Mouse (Mus musculus) forelimb bud, embryonic 11.5 days (tissue): ENCODE data around the gene Lrcol1.

Source experiments
- DNase-seq: peaks from one replicate; pipeline ENCODE4 v3.0.0-alpha.2; 2012; ENCODE audit warnings: low read depth, low spot score

Gene Lrcol1

DNA sequence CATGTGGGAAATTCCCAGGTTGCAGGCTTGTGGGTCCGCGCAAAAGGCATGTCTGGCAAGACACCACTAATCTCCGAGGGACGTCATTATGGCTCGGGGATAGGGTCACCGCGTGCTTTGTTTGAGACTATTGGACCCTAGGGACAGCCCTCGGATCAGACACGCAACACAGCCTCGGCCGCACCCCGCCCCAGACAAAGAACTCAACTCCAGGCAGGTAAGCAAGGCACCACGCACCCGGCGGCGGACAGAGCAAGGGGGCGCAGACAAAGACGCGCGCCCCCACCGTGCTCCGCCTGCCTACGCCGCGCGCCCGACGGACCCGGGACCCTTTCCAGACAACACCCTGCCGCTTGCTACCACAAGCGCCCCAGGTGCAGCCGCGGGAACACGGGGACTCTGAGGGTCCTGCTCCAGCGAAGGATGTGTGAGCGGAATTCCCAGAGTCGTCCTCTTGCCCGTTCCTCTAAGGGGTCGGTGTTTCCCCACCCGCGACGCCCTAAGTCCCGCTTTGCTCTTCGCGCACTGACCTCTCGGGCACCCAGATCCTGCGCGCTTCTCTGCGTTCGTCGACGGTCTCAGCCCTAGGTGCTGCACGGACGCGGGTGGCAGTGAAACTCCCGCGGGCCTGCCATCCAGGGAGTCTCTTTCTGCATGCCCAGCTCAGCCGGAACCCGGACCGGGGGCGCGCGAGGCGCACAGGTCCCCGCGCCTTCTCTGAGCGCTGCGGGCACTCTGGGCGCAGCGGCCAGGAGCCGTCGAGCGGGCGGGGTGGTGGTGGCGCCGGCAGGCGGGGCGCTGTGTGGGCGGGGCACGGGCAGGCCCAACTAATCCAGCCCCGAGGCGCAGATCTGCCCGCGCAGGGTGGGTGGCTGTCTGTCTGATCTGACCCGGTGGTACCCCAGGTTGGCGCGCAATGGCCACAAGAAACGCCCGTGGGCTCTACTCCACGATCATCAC lies 42.1 kb downstream of the Lrcol1 start:
- peak; percentile 71 for DNase-seq

DNA sequence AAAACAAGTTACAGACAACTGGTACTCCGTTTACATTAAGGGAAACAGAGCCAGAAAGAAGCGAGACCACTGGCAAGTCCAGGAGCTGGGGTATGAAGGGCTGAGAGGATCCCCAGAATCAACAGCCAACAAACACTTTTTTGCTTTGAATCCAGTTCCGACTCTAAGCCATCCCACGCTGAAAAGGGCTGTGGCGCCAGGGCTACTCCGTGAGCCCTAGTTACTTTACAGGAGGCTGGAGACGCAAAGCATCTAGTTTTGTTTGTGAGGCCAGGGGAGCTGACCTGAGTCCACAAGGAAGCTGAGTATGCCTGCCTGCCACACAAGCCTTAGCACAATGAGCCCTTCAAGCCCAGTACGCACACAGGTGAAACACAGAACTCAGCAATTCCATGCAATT lies 42.8 kb downstream of the Lrcol1 start:
- DNase-seq = no peak

DNA sequence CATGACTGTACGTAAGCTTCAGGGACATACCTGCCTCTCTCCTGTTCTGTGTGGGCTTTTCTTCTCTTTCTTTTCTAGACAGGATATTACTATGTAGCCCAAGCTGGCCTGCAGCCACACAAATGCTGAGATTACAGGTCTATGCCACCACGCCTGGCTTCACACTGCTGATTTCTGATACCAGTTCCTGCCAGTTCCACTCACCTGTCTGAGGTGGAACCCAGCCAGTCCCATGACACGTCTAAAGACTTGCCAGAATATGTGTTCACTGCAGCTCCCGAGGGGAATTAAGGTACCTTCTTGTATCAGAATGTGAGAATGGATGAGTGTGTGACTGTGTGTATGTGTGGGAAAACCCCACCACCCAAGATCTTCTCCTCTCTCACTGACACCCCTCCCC lies 46.1 kb downstream of the Lrcol1 start:
- no peak for DNase-seq

DNA sequence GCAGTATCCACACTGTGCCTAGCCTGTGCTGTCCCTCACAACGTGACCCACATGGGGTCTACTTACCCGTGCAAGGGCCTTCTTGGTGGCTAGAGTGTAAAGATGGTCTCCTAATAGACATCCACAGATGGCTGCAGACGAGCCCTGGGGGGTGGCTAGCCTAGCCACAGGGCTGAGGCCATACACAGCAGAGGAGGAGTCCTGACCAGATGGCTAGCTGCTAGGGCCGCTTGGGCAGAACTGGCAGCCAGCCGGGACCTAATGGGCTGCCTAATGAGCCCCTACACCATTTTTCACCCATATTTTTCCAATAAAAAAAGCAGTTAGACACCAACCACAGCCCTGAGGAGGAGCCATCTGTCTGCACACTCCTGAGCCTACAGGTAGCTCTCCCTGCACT lies 48.2 kb downstream of the Lrcol1 start:
- peak; percentile 31 for DNase-seq

DNA sequence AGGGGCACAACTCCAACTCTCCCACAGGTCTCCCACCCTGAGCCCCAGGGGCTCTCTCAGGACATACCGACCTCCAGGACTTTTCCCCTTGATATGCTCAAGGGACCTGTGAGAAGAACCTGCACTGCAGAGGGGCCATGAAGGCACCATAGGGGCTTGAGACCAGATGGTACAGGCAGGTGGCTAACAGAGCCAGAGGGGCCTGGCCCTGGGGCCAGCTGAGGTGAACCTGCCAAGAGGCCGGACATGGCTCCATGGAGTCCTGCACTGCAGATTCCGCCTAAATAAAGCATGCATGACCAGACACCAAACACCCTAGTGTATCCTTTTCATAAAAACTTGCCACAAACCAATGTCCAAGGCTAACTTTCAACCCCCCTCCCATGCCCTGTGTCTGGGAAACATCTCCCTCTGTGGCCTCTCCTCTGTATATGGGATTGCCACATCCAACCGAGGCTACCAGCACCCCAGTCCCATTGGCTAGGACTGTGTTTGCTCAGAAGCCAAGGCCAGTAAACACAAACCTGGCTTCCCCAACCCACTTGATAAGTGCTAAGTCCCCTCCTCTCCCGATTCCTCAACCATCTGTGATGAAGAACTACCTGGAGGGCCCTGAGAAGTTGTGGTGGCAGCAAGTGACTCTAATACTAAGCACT lies 50.6 kb downstream of the Lrcol1 start:
- no peak for DNase-seq

DNA sequence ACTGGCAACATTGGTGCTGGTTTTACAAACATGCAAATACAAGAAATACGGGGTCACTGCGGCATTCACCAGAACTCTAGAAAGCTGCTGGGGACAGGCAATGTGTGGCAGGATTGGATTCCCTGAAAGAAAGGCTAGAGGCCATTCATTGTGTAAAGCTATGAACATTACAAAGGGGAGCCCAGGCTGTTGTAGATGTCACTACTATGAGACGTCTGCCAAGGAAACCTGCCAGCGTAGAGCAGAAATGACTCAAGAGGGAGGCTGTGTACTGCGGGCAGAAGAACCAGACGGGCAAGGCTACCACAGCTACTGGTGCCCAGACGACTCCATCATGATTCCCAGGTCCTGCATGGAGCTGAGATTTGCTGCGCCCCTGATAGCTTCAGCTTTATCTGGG lies 56.6 kb downstream of the Lrcol1 start:
- DNase-seq = no peak

DNA sequence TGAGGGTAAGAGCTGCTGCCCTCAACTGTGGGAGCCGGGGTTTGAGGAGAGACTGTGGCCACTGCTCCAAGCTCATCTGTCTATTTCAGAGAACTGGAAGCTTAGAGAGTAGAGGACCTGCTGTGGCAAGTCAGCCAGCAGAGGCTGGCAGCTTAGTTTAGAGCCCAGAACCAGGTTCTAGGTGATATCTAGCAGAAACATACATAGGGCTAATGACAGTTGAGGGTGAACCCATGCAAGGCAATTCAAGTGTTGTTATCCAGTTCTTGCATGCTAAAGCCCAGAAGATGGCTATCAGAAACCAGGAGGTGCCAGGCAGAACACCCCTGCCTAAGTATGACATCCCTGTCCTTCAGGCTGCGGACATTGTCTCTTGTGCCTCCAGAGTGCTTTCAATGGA lies 58.0 kb downstream of the Lrcol1 start:
- no peak for DNase-seq

DNA sequence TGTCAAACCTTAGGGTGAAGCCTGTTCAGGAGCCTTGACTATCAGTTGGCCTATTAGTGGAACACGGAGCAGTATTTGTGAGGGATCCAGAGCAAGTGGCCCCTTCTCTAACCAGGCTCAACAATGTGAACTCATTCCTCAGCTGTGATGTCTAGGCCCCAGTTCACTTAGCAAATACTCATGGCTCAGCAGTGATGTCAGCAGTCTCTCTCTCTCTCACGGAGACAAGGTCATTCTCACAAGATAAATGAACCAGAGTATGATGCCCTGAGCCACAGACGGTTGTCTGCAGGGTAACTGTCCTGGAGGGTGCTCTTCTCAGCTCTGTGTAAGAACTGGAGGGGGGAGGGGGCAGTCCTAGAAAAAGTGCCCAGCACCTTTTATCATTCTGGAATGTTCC lies 59.4 kb downstream of the Lrcol1 start:
- DNase-seq = no peak
